Mouse (Mus musculus) T-helper 1 cell (primary cell): ENCODE data around the gene Cep250.

Experiments used
- in situ Hi-C: fragments of 300-600 bp; cut with MboI, MseI; formaldehyde crosslinking; loops from one replicate; pipeline ENCODE4 v1.15.1; 2025; ENCODE audit warnings: high pct_unique_total_duplicates

Gene Cep250

GRCm38 (mm10) chr2:155962991-155963390 lies 6.7 kb downstream of the Cep250 start:
- in situ Hi-C loops = no loop called here

DNA sequence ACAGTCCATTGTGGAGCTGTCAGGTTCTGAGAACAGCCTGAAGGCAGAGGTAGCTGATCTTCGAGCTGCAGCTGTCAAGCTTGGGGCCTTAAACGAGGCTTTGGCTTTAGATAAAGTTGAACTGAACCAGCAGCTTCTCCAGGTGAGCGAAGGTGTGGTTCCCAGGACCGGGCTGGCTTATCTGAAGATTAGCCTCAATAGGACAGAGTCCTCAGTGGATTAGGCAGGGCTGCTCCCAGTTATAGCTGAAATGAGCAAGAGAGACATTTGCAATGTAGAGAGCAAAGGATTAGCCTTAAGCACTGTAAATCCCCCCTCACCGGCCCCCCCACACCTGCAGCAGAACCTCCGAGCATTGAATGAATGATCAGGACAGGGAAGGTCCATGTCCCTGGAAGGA lies 17.1 kb downstream of the Cep250 start:
- in situ Hi-C loops = no loop called here

GRCm38 (mm10) chr2:155974087-155974731 lies 18.0 kb downstream of the Cep250 start:
- in situ Hi-C loops = no loop called here

- in situ Hi-C loops = no loop called here
Measured at GRCm38 (mm10) chr2:155979328-155979991, 23.2 kb downstream of the Cep250 start.

- in situ Hi-C loops = no loop called here
Measured at GRCm38 (mm10) chr2:155985776-155986175, 29.5 kb downstream of the Cep250 start.

- in situ Hi-C loops = no loop called here
Measured at GRCm38 (mm10) chr2:155987131-155987530, 30.9 kb downstream of the Cep250 start.

GRCm38 (mm10) chr2:155989085-155989484 lies 32.8 kb downstream of the Cep250 start:
- in situ Hi-C loops = no loop called here

- in situ Hi-C loops = no loop called here
Measured at GRCm38 (mm10) chr2:155991151-155991550, 34.9 kb downstream of the Cep250 start.

GRCm38 (mm10) chr2:155991863-155992321 lies 35.6 kb downstream of the Cep250 start:
- in situ Hi-C loops = no loop called here

DNA sequence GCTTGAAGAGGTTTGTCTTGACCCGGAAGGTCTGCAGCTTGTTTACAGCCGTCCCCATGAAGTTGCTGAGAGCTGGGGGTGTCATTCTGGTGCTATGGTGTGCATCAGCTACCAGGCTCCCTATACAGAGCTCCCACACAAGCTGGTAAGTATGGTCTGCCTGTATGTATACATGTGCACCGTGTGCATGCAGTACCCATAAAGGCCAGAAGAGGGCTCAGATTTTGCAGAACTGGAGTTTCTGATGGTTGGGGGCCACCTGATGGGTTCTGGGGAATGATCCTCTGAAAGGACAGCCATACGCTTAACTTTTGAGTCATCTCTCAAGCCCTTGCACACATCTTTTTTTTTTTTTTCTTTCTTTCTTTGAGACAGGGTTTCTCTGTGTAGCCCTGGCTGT lies 49.1 kb downstream of the Cep250 start:
- in situ Hi-C loops = no loop called here

DNA sequence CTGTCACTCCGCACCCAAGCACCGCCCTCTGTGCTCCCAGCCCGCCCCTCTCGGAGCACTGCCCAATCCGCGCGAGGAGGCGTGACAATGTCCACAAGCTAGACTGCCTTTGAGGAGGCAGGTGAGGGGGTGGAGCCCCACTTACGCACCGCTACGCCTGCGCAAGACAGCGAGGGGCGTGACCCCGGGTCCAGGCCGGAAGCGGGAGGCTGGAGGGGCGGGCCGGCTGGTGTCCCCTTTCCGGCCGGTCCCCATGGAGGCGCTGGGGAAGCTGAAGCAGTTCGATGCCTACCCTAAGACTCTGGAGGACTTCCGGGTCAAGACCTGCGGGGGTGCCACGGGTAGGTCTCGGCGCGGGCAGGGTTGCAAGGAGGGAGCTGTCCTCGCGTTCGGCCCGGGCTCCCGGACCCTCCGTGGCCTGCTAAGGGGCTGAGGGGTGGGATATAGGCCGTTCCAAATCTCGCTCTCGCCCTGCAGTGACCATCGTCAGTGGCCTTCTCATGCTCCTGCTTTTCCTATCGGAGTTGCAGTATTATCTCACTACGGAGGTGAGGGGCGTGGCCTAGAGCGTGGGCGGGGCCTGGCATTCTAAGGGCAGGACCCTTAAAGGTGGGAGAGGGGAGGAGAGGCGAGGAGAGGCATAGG lies 51.8 kb downstream of the Cep250 start, which contains the start of the genes 6430550D23Rik and Ergic3:
Gene 6430550D23Rik (minus strand): TSS at position 90 of the 645 bp plus-strand sequence.
Gene Ergic3 (plus strand): TSS at position 158 of the 645 bp plus-strand sequence.
- in situ Hi-C loops = no loop called here

DNA sequence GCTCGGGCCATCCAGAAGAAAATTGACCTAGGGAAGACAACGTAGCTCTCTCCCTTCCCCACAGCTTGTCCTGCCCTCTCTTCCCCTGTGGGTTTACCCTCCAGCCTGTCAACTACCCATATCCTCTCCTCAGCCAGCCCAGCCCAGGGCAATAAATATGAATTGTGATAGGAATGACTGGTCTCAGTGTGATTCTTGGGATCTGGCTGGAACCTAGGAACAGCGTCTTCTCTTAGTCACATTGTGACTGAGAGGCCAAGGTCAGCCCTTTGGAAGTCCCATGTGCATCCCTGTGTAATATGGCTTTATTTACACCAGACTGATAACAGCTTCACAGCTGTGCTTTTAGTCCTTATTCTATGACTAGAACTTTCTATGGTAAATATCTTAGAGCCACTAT lies 61.8 kb downstream of the Cep250 start:
- in situ Hi-C loops = no loop called here

DNA sequence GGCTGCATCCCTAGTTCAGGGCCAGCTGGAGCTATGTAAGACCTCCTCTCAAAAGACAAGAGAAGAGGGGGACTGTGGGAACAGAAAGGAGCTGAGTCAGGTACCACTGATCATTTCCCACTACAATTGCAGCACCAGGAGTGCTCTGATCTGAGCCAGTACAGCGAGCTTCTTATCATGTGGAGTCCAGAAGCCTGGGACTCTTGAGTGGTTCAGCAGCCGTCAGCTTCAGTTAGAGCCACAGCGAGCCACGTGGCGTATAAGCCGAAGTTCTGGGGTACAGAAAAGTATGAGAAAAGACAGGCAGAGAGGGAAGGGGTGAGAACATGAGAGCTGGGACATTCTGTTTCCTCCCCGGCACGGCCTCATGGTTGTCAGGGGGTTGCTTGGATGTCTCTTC lies 65.0 kb downstream of the Cep250 start:
- in situ Hi-C loops = no loop called here

- in situ Hi-C loops = no loop called here
Measured at GRCm38 (mm10) chr2:156021765-156022164, 65.5 kb downstream of the Cep250 start.

GRCm38 (mm10) chr2:156025482-156025881 lies 69.2 kb downstream of the Cep250 start:
- in situ Hi-C loops = no loop called here

GRCm38 (mm10) chr2:156039390-156039789 lies 83.1 kb downstream of the Cep250 start:
- in situ Hi-C loops = no loop called here

DNA sequence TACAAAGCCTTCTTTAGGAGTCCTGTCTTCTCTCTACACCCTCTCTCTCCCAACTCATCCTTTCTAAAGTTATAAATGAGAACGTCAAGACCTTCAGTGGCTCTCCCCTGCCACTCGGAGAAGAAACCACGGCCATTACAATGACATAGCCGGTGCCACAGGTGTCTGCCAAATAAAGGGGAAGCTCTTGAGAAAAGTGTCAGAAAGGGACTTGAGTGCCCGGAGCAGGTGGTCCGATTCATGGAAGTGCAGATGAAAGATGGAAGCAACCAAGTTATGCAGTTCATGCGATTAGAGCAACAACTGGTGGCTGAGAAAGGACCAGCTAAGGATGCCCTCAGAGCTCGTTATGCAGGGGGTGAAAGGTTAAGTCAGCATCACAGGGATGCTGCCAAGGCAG lies 86.6 kb downstream of the Cep250 start:
- in situ Hi-C loops = no loop called here

DNA sequence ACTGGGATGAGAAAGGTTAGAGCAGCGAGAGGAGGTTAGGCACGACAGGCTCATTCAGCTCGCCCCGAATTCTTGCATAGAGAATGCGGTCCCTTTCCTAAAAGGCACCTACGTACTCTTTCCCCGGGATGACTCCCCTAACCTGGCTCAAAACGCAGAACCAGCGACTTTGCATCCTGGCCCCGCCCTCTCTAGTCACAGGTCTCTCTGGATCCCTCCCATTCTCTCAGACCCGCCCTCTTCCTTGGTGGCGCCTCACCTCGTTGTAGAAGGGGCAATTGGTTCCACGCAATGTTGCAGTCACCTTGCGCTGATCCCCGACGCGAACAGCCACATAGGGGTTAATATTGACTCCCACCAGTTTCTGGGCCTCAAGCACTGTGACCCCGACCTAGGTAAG lies 91.7 kb downstream of the Cep250 start:
- in situ Hi-C loops = no loop called here
